Mouse (Mus musculus) ES-CJ7 (cell line): Measurements from ENCODE around the gene Kctd20.

ENCODE experiments used
- DNase-seq: peaks from one replicate; pipeline ENCODE4 v3.0.0; 2011; ENCODE audit warnings: low read depth, low spot score

Kctd20 gene

DNA sequence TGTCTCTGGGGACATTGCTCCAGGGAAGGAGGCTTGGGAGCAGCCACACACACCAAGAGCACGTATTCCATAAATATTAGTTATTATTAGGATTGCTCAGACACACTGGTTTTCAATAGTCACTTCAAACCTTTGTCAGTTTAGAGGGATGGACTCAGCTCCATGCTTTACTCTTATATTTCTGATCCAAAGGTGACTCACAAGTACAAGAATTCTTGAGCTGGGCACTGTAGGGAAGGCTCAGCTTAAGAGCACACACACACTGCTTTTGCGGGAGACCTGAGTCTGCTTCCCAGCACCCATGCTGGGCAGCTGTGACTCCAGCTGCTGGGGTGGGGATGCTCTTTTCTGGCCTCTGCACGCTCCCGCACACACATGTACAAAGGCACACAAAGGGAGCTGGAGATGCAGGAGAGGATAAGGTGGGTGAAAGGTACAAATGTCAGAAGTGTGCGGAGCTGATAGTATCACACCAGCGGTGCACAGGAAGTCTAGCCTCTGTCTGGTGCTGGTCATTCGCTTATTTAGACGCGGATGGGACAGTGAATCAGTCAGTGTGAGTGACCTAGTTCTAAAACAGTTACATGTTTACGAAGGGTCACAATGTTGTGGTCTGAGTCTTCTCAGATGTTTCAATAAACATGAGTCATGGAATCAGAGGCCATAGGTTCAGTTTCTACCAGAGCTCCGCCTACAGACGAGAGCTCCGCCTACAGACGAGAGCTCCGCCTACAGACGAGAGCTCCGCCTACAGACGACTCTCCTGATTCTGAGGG is 20.1 kb upstream of the Kctd20 start:
- DNase-seq: no peak

DNA sequence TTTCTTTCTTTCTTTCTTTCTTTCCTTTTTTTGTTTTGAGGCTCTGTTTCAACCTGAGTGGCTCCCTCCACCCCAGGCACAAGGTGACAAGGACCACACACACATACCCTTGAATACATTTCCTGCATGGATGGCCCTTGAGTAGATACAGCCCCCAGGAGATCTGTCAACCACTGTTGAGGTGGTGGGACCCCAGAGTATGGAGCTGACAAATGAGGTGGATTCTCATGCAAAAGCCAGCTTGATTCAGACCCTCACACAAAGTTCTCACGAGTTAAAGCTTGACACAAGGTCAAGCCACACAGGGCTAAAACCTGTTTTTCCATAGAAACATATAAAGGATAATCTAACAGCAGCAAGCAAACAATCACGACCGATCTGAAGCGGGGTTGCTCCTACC is 19.5 kb upstream of the Kctd20 start:
- DNase-seq: no peak

DNA sequence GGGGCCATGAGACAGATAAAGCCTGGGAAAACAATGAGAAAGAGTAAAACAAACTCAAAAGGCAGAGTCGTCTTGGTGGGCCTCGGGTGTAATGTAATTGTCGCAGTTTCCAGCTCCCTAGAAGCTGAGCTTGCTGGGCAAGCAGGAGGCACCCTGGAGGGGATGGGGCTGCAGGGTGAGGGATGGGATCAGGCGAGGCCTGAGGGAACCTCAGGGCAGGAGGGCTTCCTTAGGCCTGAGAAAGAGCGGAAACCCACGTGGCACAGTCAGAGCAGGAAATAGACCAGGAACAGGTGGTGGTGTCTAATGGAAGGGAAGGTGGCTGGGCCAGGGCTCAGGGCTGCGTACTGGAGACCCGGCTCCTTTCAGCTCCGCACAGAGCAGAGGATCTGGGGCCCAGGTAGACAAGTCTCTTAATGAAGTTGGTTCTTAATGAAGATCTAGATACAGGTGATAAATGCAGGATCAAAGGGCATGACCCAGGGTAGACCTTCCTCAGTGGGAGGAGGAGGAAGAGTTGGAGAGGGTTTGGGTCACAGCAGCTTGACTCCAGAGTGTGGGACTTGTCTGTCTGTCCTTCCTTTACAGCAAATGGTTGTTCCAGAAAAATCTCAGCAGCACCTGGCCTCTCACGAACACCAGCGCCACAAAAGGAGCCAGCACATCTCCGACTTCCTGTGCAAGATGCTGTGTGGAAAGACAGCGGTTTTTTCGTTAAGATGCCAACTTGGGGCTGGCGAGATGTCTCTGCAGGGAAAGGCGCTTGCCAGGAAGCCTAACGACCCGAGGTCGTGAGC is 17.4 kb upstream of the Kctd20 start:
- no peak for DNase-seq

DNA sequence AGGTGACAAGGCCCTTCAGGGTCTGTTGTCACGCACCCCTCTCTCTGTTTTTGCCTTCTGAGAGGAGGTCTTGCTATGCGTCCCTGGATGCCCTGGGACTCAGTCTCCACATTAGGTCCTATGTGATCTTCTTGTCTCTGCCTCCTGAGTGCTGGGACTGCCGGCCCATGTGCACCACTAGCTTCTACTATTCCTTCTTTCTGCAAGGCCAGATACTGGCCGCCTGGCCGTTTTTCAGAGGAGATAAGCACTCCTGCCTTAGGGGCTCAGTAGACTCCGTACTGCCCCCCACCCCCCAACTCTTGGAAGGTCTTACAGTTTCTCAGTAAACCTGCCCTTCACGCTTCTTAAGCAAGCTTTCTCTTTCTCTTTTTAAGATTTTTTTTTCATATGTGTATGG is 15.6 kb upstream of the Kctd20 start:
- DNase-seq: no peak

DNA sequence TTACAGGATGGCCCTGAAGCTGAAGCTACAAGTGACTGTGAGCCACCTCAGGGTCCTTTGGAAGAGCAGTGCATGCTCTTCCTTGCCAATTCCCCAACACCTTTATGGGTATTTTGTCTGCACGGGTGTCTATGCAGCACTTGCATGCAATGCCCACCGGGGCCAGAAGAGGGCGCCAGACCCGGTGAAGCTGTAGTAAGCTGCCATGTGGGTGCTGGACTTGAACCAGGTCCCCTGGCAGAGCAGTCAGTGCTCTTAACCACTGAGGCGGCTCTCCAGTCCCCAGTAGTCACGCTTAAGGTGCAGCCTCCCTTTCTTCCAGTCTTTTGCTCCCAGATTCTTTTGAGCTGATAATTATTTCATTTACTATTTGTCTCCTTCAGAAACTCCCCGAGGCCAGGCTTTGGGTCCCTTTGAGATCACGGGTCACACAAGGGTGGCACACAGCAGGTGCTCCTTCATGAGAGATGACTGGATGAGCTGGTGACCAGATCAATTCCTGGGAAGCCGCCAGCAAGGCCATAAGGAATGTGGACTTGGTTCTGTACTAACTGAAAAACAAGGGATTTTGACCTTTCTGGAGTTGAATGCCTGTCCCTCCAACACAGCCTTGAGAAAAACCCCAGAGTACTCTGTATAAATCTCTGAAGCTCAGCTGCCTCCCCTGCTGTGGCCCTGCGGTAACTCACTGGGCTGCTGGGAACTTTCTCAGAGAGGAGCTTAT is 15.0 kb upstream of the Kctd20 start:
- no peak for DNase-seq

DNA sequence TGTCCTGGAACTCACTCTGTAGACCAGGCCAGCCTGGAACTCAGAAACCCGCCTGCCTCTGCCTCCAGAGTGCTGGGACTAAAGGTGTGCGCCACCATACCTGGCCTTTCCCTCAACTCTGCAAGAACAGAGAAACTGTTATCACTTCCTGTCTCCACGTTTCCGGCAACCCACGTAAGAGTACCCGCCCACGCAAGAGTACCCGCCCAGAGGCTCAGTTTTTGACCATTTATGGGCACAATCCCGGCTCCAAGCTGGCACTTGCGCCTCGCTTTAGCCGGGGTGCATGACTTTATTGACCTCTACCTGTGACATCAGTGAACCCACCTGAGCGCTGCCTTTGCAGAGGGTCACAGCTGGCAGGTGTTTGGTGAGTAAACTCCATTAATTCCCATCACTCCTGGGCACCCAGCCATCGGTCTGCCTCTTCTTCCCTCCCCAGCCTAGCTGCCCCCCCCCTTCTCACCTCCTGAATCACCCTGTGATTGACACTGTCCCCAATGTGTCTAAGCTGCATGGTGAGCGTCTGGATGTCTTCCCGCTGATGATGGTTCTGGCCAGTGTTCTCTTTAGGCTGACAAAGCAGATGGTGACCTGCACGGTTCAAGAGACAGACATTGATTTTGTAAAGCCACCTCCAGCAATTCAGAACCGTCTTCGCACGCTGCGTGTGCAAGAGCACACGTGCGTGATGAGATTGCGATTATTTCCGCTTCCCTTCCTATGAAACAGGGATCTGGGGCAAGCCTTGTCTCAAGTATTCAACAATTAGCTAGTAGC is 10.8 kb upstream of the Kctd20 start:
- DNase-seq: no peak

DNA sequence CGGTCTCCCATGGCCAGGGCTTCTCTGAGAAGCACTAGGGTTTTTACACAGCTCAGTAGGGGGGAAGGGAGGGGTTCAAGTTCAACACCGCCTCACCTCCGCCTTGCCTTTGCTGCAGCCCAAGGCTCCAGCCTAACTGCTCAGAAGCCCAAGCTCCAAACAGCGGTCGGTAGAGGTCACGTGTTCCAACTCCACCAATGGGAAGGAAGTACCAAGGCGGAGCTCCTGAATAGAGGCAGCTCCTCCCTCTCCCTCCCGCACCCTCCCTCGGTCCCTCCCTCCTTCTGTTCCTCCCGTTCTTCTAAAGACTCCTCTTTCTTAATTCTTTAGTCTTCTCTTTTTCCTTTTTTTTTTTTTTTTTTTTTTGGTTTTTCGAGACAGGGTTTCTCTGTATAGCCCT is 9.6 kb upstream of the Kctd20 start:
- DNase-seq: peak; percentile 95

DNA sequence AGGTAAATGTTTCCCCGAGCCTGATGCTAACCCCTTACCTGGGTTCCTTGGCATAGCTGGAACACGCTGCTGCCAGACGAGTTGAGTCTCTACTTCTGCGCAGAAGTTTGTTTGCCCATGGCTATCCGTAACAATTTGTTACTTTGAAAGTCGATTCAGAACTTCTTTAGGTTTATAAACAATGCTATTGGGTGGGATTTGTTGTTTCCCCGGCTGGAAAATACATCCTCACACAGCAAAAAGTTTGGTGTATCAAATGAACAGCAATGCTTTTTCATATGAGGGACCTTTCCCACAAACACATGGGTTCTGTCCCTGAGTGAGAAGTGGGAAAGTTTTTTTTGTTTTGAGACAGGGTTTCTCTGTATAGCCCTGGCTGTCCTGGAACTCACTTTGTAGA is 8.0 kb upstream of the Kctd20 start, which contains the start of gene Pxt1:
Pxt1 (minus strand) TSS at position 101 of the 400 bp plus-strand sequence.
- DNase-seq: no peak

DNA sequence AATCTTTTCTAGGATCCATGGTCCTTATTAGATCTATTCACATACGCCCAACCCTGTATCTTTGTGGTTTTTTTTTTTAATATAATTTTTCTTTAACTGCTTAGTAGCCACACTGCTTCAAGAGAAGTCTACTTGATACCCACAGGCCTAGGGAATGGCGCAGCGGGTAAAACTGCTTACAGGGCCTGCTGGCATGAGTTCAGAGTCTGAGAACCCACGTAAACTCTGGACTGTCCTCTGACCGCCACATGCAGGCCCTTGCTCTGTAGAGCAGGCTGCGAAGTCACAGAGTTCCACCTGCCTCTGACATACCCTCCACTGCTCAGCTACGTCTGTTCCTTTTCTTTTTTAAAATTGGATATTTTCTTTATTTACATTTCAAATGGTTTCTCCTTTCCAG is 7.3 kb upstream of the Kctd20 start:
- DNase-seq: no peak

DNA sequence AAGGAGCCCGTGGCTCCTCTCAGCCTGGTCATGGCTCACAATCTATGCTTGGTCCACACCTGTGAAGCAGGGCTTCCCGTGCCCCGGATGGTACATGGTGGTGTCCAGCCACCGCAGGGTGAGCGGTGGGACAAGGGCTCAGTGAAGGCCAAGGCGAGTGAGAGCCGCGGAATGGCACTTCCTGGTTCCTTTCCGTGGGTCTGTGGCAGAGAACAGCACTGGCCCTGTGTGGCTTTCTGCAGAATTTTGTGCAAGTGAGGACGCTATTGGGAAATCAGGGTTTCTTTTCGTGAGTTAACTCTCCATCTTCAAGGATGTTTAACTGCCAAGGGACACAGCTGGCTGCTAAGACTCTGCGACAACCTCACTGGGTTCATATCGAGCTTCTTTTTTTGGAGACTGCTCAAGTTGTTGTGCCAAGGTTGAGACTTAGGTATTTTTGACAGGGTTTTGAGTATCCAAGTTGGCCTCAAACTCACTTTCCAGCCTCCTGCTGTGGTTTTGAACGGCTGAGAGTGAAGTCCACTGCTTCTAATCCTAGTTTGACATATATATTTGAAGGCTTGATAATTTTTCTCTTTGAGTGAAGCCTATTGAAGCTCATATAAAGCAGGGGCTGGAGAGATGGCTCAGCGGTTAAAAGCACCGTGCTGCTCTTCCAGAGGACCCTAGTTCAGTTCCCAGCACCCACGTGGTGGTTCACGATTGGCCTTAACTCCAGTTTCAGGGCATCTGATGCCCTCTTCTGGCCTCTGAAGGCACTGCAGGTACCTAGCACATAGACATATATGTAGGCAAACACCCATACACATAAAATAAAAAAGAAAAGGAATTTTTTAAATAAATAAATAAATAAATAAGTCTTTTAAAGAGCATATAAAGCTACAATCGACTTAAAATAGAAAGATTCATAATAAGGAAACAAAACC is 4.5 kb upstream of the Kctd20 start:
- DNase-seq: peak; percentile 59

DNA sequence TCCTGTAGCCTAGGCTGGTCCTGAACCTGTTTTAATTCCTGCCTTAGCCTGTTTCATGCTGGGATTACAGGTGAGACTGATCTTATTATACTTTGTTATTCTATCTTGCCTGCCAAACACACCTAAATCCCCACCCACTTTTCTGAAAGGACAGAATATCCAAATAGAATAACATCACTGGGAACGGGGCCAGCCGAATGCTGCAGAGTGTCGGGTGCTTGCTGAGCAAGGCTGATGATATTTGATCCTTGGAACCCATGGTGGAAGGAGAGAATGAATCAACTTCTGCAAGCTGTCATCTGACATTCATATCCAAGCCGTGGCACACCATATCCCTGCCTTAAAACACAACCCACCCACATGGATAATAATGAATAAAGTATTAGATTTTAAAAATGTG is 3.1 kb upstream of the Kctd20 start:
- no peak for DNase-seq

DNA sequence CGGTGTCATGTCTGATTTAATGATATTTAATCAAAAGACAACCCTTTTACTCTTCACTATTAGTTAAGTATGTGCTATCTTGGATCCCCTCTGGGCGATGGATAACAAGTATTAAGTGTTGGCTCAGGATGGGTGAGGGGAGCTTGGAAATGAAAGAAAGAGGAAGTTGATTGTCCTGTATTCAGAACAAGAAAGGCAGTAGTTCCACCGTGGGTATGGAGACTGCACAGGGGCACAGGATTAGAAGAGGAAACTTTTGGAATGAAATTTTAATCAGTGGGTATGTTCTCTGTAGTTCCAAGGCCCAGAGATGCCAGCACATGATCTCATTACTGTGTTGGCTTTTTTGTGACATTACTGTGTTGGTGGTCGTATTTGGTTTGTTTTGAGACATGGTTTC is 999 bp upstream of the Kctd20 start:
- no peak for DNase-seq

DNA sequence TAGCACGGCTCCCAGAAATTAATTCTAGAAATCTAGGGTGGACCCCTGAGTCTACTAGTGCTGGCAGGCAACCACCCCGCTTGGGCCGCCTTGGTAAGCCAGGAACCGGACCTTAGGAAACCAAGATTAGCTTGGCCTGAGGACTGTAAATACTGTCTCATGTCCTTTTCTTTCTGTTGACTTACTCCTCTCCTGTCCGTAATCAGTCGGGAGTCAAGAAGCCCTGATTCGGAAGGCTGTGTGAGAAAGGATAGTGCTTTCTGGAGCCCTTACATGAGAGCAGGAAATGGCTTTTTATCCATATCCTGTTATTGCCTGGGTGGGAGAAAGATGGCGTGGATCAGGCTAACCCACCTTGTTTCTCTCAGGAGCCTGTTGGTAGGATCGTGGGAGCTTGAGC is 1.5 kb downstream of the Kctd20 start:
- no peak for DNase-seq

DNA sequence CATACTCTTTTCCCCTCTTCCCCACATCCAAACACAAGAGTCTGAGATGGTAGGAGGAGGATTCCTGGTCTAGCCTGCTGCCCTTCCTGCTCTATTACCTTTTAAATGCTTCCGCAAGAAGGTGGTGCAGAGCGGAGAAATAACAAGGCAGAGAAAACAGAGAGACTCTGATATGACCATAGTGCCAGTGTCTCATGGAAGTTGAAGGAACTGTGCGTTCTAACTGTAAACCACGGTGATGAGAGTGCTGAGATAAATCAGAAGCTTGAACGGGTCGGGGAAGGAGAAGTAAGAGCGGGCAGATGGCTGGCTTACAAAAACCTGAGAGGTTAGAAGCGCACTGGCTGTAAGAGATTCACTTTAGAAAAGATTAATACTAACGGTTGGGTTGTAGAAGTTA is 2.7 kb downstream of the Kctd20 start:
- no peak for DNase-seq

DNA sequence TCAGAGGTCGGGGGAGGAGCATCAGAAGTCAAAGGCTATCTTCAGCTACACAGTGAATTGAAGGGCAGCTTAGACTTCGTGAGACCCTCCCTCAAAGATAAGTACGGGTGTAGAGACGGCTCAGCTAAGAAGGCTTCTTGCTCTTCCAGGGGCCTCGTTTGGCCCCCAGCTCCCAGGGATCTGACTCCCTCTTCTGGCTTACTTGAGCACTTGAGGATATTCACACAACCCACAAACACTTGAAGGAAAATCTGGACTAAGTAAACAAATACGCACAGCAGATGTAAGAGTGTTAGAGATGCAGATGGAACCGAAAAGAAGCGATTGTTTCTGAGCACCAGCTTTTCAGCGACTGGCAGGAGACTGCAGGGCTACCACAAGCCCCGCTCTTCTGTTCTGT is 8.8 kb downstream of the Kctd20 start:
- DNase-seq: no peak

DNA sequence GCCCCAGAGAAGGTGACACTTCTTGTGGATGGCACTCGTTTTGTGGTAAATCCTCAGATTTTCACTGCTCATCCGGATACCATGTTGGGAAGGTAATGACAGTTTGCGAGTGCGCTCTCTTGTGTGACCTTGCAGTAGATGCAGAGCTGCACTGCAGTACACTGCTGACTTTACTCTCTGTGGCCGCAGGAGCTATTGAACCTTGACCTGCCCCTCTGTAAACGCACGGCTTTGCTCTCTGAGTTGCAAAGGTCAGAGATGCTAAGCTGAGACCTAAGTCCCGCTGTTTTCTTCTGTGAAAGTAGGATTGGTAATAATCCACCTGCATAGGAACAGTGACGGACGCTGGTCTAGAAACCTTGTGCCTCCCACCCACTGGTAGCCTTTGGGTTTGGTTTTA is 9.8 kb downstream of the Kctd20 start:
- DNase-seq: no peak

DNA sequence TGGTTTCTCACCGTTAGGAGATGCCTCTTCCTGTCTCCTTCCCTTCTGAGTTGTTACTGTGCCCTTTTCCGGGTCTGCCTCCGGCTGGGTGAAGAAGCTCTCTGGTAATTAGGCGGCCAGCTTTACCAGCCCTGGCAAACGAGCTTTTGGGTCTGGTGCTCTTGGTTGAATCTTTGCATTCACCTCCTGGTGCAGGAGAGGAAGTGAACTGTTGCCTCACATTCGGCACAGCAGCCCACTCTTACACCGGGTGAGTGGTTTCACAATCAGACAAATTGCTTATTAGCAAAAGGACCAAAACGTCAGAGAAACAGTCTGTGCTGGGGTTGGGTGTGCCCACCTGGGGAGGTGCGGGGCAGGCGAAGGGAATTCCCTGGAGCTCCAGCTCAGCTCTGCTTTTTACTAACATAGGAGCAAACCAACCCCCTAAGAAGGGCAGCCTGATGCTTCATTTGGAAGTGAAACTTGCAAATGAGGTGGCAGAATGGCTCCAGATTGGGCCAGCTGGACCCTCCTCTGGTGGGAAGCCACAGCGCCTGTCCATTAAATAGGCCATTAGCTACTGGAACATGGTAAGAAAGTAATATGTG is 15.4 kb downstream of the Kctd20 start:
- no peak for DNase-seq

DNA sequence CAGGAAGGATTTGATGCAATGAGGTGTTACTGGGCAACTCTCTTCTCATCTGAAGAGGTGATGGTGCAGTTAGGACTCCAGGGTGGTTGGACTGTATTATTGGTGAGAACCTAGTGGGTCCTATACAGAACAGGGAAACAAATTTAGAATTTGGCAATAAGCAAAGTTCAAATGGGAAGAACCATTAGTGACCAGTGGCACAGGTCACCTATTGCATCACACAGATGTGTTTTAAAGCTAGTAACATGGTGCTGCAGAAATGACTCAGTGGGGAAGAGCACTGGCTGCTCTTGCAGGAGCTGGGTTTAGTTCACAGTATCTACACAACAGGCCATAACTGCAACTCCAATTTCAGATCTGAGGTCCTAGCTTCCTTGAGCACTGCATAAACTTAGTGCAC is 18.4 kb downstream of the Kctd20 start:
- no peak for DNase-seq

DNA sequence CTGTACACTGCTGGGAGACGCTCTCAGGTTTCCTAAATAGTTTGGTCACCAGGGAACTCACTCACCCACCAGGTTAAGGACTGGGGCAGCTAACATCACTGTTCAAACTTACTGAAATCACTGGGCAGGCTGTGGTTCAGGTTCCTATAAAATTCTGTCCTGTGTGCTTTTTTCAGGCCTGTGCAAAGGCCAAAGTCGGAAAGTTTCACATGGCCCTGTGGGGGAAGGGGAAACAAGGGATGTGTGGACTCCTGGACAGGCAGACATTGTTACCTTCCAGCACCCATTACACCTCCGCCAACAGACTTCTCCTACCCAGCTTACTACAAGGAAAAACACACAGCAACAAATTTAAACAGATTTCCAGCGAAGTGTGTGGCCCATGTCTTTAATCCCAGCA is 27.3 kb downstream of the Kctd20 start:
- DNase-seq: no peak

DNA sequence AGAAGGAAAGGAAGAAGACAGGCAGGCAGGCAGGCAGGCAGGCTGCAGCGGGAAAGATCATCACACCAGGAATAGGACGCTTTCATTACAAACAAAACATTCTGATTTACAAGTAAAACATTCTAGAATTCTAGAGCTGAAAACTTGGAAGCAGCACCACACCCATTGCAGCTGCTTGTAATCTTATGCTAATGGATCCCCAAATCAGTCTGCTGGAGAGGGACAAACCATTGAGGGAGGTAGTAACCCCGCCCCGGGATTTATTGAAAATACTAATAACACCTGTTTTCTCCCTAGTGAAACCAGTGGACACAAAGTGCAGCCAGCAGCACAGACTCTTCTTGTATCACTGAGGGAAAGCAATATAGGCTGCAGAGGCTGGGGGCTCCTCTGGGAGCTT is 29.3 kb downstream of the Kctd20 start:
- peak; percentile 50 for DNase-seq
